Mouse (Mus musculus): ENCODE measurements around the gene Pxmp4. TPM values are rescaled to one million over a fixed set of nuclear protein-coding genes. Genes with fewer than 3 reads are reported as not detected.

Pxmp4 gene
- polyA plus RNA-seq, 1 experiment from 2014 or later, result 32.9 TPM

- H3K9me3 ChIP-seq (ENCODE audit: low read length), result no peaks in the 10 kb centered on the region
- H3K27me3 ChIP-seq (ENCODE audit: insufficient read depth, low read length), result no peaks in the 10 kb centered on the region
- no peak overlapping the region for H3K4me2 ChIP-seq (replicated peaks; ENCODE audit: low read depth, low read length)
- H3K4me1 ChIP-seq (ENCODE audit: insufficient read depth, low read length), result no peaks in the 10 kb centered on the region
- no peak overlapping the region for H3K27ac ChIP-seq (ENCODE audit: low read length)
- no peak overlapping the region for H3K9ac ChIP-seq (replicated peaks; ENCODE audit: low read length)
- H3K4me3 ChIP-seq (ENCODE audit: low read length), result no peak overlapping the region
- ATAC-seq (ENCODE audit: low FRiP score, low TSS enrichment), result no peak
- 92% methylated on average over 3 of the region's 3 CpGs for WGBS
- H3K36me3 ChIP-seq (ENCODE audit: insufficient read depth, low read length), result peaks cover 13% of the 10 kb centered on the region; the same call in 1 of the 2 replicates
Measured at GRCm38 (mm10) chr2:154597399-154597798, 6.1 kb downstream of the Pxmp4 start.

- Histone ChIP-seq H3K4me3 (ENCODE audit: low read length) (no peak overlapping the region), H3K4me2 (replicated peaks; ENCODE audit: low read depth, low read length) (no peak overlapping the region), H3K27ac (ENCODE audit: low read length) (no peak overlapping the region), H3K4me1 (ENCODE audit: insufficient read depth, low read length) (no peaks in the 10 kb centered on the region), H3K27me3 (ENCODE audit: insufficient read depth, low read length) (no peaks in the 10 kb centered on the region), H3K9me3 (ENCODE audit: low read length) (no peaks in the 10 kb centered on the region), H3K36me3 (ENCODE audit: insufficient read depth, low read length) (peaks cover 13% of the 10 kb centered on the region; the same call in 1 of the 2 replicates), H3K9ac (replicated peaks; ENCODE audit: low read length) (no peak overlapping the region)
- no peak for ATAC-seq (ENCODE audit: low FRiP score, low TSS enrichment)
- 65% methylated on average over 5 of the region's 5 CpGs for WGBS
Measured at GRCm38 (mm10) chr2:154595775-154596174, 7.7 kb downstream of the Pxmp4 start.

- ATAC-seq (ENCODE audit: low FRiP score, low TSS enrichment), result no peak
- Histone ChIP-seq H3K9me3 (ENCODE audit: low read length) (no peaks in the 10 kb centered on the region), H3K27ac (ENCODE audit: low read length) (no peak overlapping the region), H3K4me3 (ENCODE audit: low read length) (no peak overlapping the region), H3K36me3 (ENCODE audit: insufficient read depth, low read length) (peaks cover 13% of the 10 kb centered on the region; the same call in 1 of the 2 replicates), H3K27me3 (ENCODE audit: insufficient read depth, low read length) (no peaks in the 10 kb centered on the region), H3K4me2 (replicated peaks; ENCODE audit: low read depth, low read length) (no peak overlapping the region), H3K9ac (replicated peaks; ENCODE audit: low read length) (no peak overlapping the region), H3K4me1 (ENCODE audit: insufficient read depth, low read length) (no peaks in the 10 kb centered on the region)
- 71% methylated on average over 3 of the region's 3 CpGs for WGBS
Measured at GRCm38 (mm10) chr2:154593025-154593424, 10.5 kb downstream of the Pxmp4 start.

- Histone ChIP-seq H3K9me3 (ENCODE audit: low read length) (no peaks in the 10 kb centered on the region), H3K27ac (ENCODE audit: low read length) (no peak overlapping the region), H3K9ac (replicated peaks; ENCODE audit: low read length) (no peak overlapping the region), H3K36me3 (ENCODE audit: insufficient read depth, low read length) (peaks cover 26% of the 10 kb centered on the region), H3K4me2 (replicated peaks; ENCODE audit: low read depth, low read length) (no peak overlapping the region), H3K4me3 (ENCODE audit: low read length) (no peak overlapping the region), H3K4me1 (ENCODE audit: insufficient read depth, low read length) (no peaks in the 10 kb centered on the region), H3K27me3 (ENCODE audit: insufficient read depth, low read length) (no peaks in the 10 kb centered on the region)
- no peak for ATAC-seq (ENCODE audit: low FRiP score, low TSS enrichment)
- WGBS, result 80% methylated on average over 3 of the region's 3 CpGs
Measured at GRCm38 (mm10) chr2:154591239-154591638, 12.3 kb downstream of the Pxmp4 start.

- H3K9ac ChIP-seq (replicated peaks; ENCODE audit: low read length), result no peak overlapping the region
Measured at GRCm38 (mm10) chr2:154589051-154589450, 14.5 kb downstream of the Pxmp4 start.

GRCm38 (mm10) chr2:154586405-154586804 is 17.1 kb downstream of the Pxmp4 start:
- Histone ChIP-seq H3K27me3 (ENCODE audit: insufficient read depth, low read length) (no peaks in the 10 kb centered on the region), H3K9me3 (ENCODE audit: low read length) (no peaks in the 10 kb centered on the region), H3K4me2 (replicated peaks; ENCODE audit: low read depth, low read length) (no peak overlapping the region), H3K4me3 (ENCODE audit: low read length) (no peak overlapping the region), H3K36me3 (ENCODE audit: insufficient read depth, low read length) (peaks cover 13% of the 10 kb centered on the region), H3K27ac (ENCODE audit: low read length) (no peak overlapping the region), H3K4me1 (ENCODE audit: insufficient read depth, low read length) (peaks cover 7% of the 10 kb centered on the region; the same call in 1 of the 2 replicates), H3K9ac (replicated peaks; ENCODE audit: low read length) (no peak overlapping the region)
- no peak for ATAC-seq (ENCODE audit: low FRiP score, low TSS enrichment)
- 74% methylated on average over 5 of the region's 5 CpGs for WGBS

More at GRCm38 (mm10) chr2:154589051-154589450, 14.5 kb downstream of the Pxmp4 start:
- ATAC-seq (ENCODE audit: low FRiP score, low TSS enrichment), result no peak
- Histone ChIP-seq H3K27me3 (ENCODE audit: insufficient read depth, low read length) (no peaks in the 10 kb centered on the region), H3K4me3 (ENCODE audit: low read length) (no peak overlapping the region), H3K27ac (ENCODE audit: low read length) (no peak overlapping the region), H3K4me1 (ENCODE audit: insufficient read depth, low read length) (peaks cover 5% of the 10 kb centered on the region; the same call in 1 of the 2 replicates), H3K9me3 (ENCODE audit: low read length) (no peaks in the 10 kb centered on the region), H3K36me3 (ENCODE audit: insufficient read depth, low read length) (peaks cover 19% of the 10 kb centered on the region), H3K4me2 (replicated peaks; ENCODE audit: low read depth, low read length) (no peak overlapping the region)
- WGBS, result 87% methylated on average over 4 of the region's 4 CpGs

GRCm38 (mm10) chr2:154584931-154585601 is 18.4 kb downstream of the Pxmp4 start:
- no peaks in the 10 kb centered on the region for H3K27me3 ChIP-seq (ENCODE audit: insufficient read depth, low read length)
- H3K4me3 ChIP-seq (ENCODE audit: low read length), result no peak overlapping the region
- no peak overlapping the region for H3K4me2 ChIP-seq (replicated peaks; ENCODE audit: low read depth, low read length)
- H3K27ac ChIP-seq (ENCODE audit: low read length), result no peak overlapping the region
- H3K9ac ChIP-seq (replicated peaks; ENCODE audit: low read length), result no peak overlapping the region
- no peaks in the 10 kb centered on the region for H3K9me3 ChIP-seq (ENCODE audit: low read length)
- peaks cover 7% of the 10 kb centered on the region; the same call in 1 of the 2 replicates for H3K4me1 ChIP-seq (ENCODE audit: insufficient read depth, low read length)
- H3K36me3 ChIP-seq (ENCODE audit: insufficient read depth, low read length), result peaks cover 13% of the 10 kb centered on the region
- ATAC-seq (ENCODE audit: low FRiP score, low TSS enrichment), result no peak
- WGBS, result 63% methylated on average over 17 of the region's 17 CpGs

GRCm38 (mm10) chr2:154583906-154584872 is 19.3 kb downstream of the Pxmp4 start:
- Histone ChIP-seq H3K4me1 (ENCODE audit: insufficient read depth, low read length) (peaks cover 7% of the 10 kb centered on the region; the same call in 1 of the 2 replicates), H3K4me3 (ENCODE audit: low read length) (no peak overlapping the region), H3K9ac (replicated peaks; ENCODE audit: low read length) (no peak overlapping the region), H3K4me2 (replicated peaks; ENCODE audit: low read depth, low read length) (no peak overlapping the region), H3K9me3 (ENCODE audit: low read length) (no peaks in the 10 kb centered on the region), H3K36me3 (ENCODE audit: insufficient read depth, low read length) (peaks cover 13% of the 10 kb centered on the region), H3K27ac (ENCODE audit: low read length) (no peak overlapping the region), H3K27me3 (ENCODE audit: insufficient read depth, low read length) (no peaks in the 10 kb centered on the region)
- WGBS, result 68% methylated on average over 15 of the region's 15 CpGs
- no peak for ATAC-seq (ENCODE audit: low FRiP score, low TSS enrichment)

- Histone ChIP-seq H3K36me3 (ENCODE audit: insufficient read depth, low read length) (peaks cover 1% of the 10 kb centered on the region), H3K4me3 (ENCODE audit: low read length) (no peak overlapping the region), H3K9ac (replicated peaks; ENCODE audit: low read length) (no peak overlapping the region), H3K27ac (ENCODE audit: low read length) (no peak overlapping the region), H3K27me3 (ENCODE audit: insufficient read depth, low read length) (no peaks in the 10 kb centered on the region), H3K9me3 (ENCODE audit: low read length) (no peaks in the 10 kb centered on the region), H3K4me1 (ENCODE audit: insufficient read depth, low read length) (peaks cover 13% of the 10 kb centered on the region), H3K4me2 (replicated peaks; ENCODE audit: low read depth, low read length) (no peak overlapping the region)
- WGBS, result 100% methylated on average over 1 of the region's 1 CpGs
- ATAC-seq (ENCODE audit: low FRiP score, low TSS enrichment), result no peak
Measured at GRCm38 (mm10) chr2:154581421-154581820, 22.1 kb downstream of the Pxmp4 start.
